Mouse (Mus musculus): ENCODE measurements around the gene Fam241b.

DNA sequence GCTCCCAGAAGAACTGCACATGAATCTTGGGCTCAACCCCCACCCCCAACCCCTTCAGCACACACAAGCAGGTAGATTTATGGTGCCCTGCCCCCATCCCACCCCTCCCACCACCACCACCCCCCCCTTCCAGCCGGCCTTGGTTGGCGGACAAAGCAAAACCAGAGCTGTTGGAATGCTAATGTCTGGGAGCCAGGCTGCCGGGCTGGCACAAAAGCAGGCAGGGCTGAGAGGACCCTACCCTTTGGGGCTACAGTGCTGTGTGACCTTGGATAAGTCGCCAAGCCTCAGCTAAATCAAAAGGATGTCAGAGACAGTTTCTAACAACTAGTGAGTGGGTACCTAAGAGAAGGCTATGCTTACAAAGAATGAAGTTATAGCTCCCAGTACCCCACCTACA is 6.6 kb downstream of the Fam241b start:
- TF ChIP-seq CTCF (IDR thresholded peaks at IDR 0.05; ENCODE audit: borderline replicate concordance, extremely low read depth, insufficient read depth, insufficient read length) (no peak), POLR2A (IDR thresholded peaks at IDR 0.05; ENCODE audit: borderline replicate concordance, extremely low read depth, insufficient read depth, insufficient read length, poor library complexity, severe bottlenecking) (no peak)

Data from brain, embryonic 14.5 days (tissue).